Mouse (Mus musculus) liver, postnatal 0 days (tissue): ENCODE data around the gene Adgrg6. TPM values are rescaled to one million over a fixed set of nuclear protein-coding genes. Genes with fewer than 3 reads are reported as not detected.

Experiments
- ATAC-seq: fragments of 200-750 bp; cut with Nextera tagmentation; 2 replicates; pipeline ENCODE4 v1.8.0; 2017; ENCODE audit warnings: mild to moderate bottlenecking, moderate library complexity
- DNase-seq: peaks from one replicate; pipeline ENCODE4 v3.0.0-alpha.2; 2016
- H3K27ac ChIP-seq: fragments of 300-500 bp; sonication (generic); 2 replicates; pipeline ENCODE4 v1.5.1; 2014; ENCODE audit warnings: antibody characterized with exemption, moderate library complexity, mild to moderate bottlenecking, low read depth
- H3K27me3 ChIP-seq: fragments of 300-500 bp; sonication (generic); 2 replicates; pipeline ENCODE4 v1.6.1; 2014; ENCODE audit warnings: low read length, control low read depth, mixed read lengths; ENCODE audit not compliant: insufficient read depth
- H3K36me3 ChIP-seq: fragments of 300-500 bp; sonication (generic); replicated peaks from 2 replicates; pipeline ENCODE4 v1.6.1; 2014; ENCODE audit warnings: mild to moderate bottlenecking, control low read depth, low read length, moderate library complexity, mixed read lengths; ENCODE audit not compliant: insufficient read depth
- H3K4me1 ChIP-seq: fragments of 300-500 bp; sonication (generic); 2 replicates; pipeline ENCODE4 v1.6.1; 2014; ENCODE audit warnings: antibody characterized with exemption, mild to moderate bottlenecking, control low read depth; ENCODE audit not compliant: insufficient read depth
- H3K4me2 ChIP-seq: fragments of 300-500 bp; sonication (generic); 2 replicates; pipeline ENCODE4 v1.6.1; 2014; ENCODE audit warnings: low read depth, mild to moderate bottlenecking, low read length, moderate library complexity, mixed read lengths
- H3K4me3 ChIP-seq: fragments of 300-500 bp; sonication (generic); 2 replicates; pipeline ENCODE4 v1.5.1; 2014; ENCODE audit warnings: low read depth, low read length
- H3K9ac ChIP-seq: fragments of 300-500 bp; sonication (generic); replicated peaks from 2 replicates; pipeline ENCODE4 v1.6.1; 2014; ENCODE audit warnings: mild to moderate bottlenecking, moderate library complexity
- H3K9me3 ChIP-seq: fragments of 300-500 bp; sonication (generic); 2 replicates; pipeline ENCODE4 v1.6.1; 2016; ENCODE audit warnings: mild to moderate bottlenecking, control low read depth, low read length, mixed read lengths
- CTCF ChIP-seq: sonication (generic); IDR thresholded peaks from 2 replicates; pipeline ENCODE4 v1.5.1; 2016; ENCODE audit warnings: antibody characterized with exemption, low read depth
- EP300 ChIP-seq: IDR thresholded peaks from 2 replicates; pipeline ENCODE4 v1.6.1; 2016; ENCODE audit warnings: antibody characterized with exemption, low read depth, mild to moderate bottlenecking
- WGBS: fragments of 180-500 bp; shearing (Covaris S2); extraction: QIAGEN DNeasy Blood & Tissue Kit; methylation state at CpG from one replicate; pipeline ENCODE4 v1.1.7; 2014; ENCODE audit not compliant: insufficient replicate concordance; 5-methylcytosine and 5-hydroxymethylcytosine counted together
- polyA plus RNA-seq: library from polyadenylated mRNA; unstranded; fragments of >200 nt; fragmentation: Nextera tagmentation; extraction: Ambion mirVana; gene quantifications from 2 replicates; pipeline ENCODE4 v1.2.1, GENCODE M21; 2015

Adgrg6 gene
- polyA plus RNA-seq, 1 experiment from 2014 or later: 0.39 TPM

GRCm38 (mm10) chr10:14385574-14385973 is 159.9 kb downstream of the Adgrg6 start:
- Histone ChIP-seq H3K4me2 (no peak overlapping the region), H3K27me3 (no peaks in the 10 kb centered on the region), H3K9ac (no peak overlapping the region), H3K36me3 (no peaks in the 10 kb centered on the region), H3K4me3 (no peak overlapping the region), H3K4me1 (no peaks in the 10 kb centered on the region), H3K27ac (no peak overlapping the region), H3K9me3 (no peaks in the 10 kb centered on the region)
- no peak for DNase-seq
- ATAC-seq: no peak
- 67% methylated on average over 5 of the region's 5 CpGs for WGBS
- TF ChIP-seq CTCF (no peak), EP300 (no peak)

GRCm38 (mm10) chr10:14365065-14365589 is 180.3 kb downstream of the Adgrg6 start:
- no peaks in the 10 kb centered on the region for H3K36me3 ChIP-seq
- H3K27me3 ChIP-seq: no peaks in the 10 kb centered on the region
- no peak for ATAC-seq
- no peaks in the 10 kb centered on the region for H3K9me3 ChIP-seq
- TF ChIP-seq CTCF (no peak), EP300 (no peak)
- H3K4me2 ChIP-seq: no peak overlapping the region
- no peak overlapping the region for H3K9ac ChIP-seq
- no peak overlapping the region for H3K4me3 ChIP-seq
- no peak for DNase-seq
- no peaks in the 10 kb centered on the region for H3K4me1 ChIP-seq
- H3K27ac ChIP-seq: no peak overlapping the region
- 83% methylated on average over 1 of the region's 1 CpGs for WGBS

GRCm38 (mm10) chr10:14363226-14363625 is 182.2 kb downstream of the Adgrg6 start:
- Histone ChIP-seq H3K27me3 (no peaks in the 10 kb centered on the region), H3K36me3 (no peaks in the 10 kb centered on the region), H3K4me3 (no peak overlapping the region), H3K4me1 (no peaks in the 10 kb centered on the region), H3K9me3 (no peaks in the 10 kb centered on the region), H3K27ac (no peak overlapping the region), H3K9ac (no peak overlapping the region), H3K4me2 (no peak overlapping the region)
- 88% methylated on average over 2 of the region's 2 CpGs for WGBS
- no peak for ATAC-seq
- no peak for DNase-seq
- TF ChIP-seq EP300 (no peak), CTCF (no peak)

GRCm38 (mm10) chr10:14358271-14358670 is 187.2 kb downstream of the Adgrg6 start:
- WGBS: 79% methylated on average over 3 of the region's 3 CpGs
- DNase-seq: no peak

More at GRCm38 (mm10) chr10:14358271-14358670, 187.2 kb downstream of the Adgrg6 start:
- Histone ChIP-seq H3K36me3 (no peaks in the 10 kb centered on the region), H3K4me1 (no peaks in the 10 kb centered on the region), H3K4me2 (no peak overlapping the region), H3K27ac (no peak overlapping the region), H3K27me3 (no peaks in the 10 kb centered on the region), H3K9ac (no peak overlapping the region), H3K9me3 (no peaks in the 10 kb centered on the region), H3K4me3 (no peak overlapping the region)
- no peak for TF ChIP-seq EP300
- TF ChIP-seq CTCF: no peak
- ATAC-seq: no peak

Other genes with a start within 250 kb of the Adgrg6 start
- gene Vta1, start 159.9 kb upstream of the Adgrg6 start, polyA plus RNA-seq: 34.5 and 37.6 TPM in 2 replicates
- not detected in 2 replicates for gene Nmbr, start 159.9 kb upstream of the Adgrg6 start, polyA plus RNA-seq
- gene Gje1, start 172.6 kb upstream of the Adgrg6 start, polyA plus RNA-seq: not detected in 2 replicates